Mouse (Mus musculus): Measurements from ENCODE around the gene Cptp.

The Cptp gene

GRCm38 (mm10) chr4:155888181-155888580 lies 18.9 kb upstream of the Cptp start:
- DNase-seq (ENCODE audit: low read depth, low spot score) = no peak

- no peak for DNase-seq (ENCODE audit: low read depth, low spot score)
Observed at GRCm38 (mm10) chr4:155887674-155888073, 18.4 kb upstream of the Cptp start.

- no peak for DNase-seq (ENCODE audit: low read depth, low spot score)
Observed at GRCm38 (mm10) chr4:155886330-155886729, 17.1 kb upstream of the Cptp start.

- no peak for DNase-seq (ENCODE audit: low read depth, low spot score)
Observed at GRCm38 (mm10) chr4:155883587-155883986, 14.3 kb upstream of the Cptp start.

GRCm38 (mm10) chr4:155871404-155871803 lies 2.2 kb upstream of the Cptp start:
- no peak for DNase-seq (ENCODE audit: low read depth, low spot score)

- DNase-seq (ENCODE audit: low read depth, low spot score) = no peak
Observed at GRCm38 (mm10) chr4:155868614-155869298, 484 bp downstream of the Cptp start.

- DNase-seq (ENCODE audit: low read depth, low spot score) = no peak
Observed at GRCm38 (mm10) chr4:155863001-155863400, 6.2 kb downstream of the Cptp start, which contains the start of gene Tas1r3. Gene Tas1r3, minus strand, starts transcription at chr4:155863362.

GRCm38 (mm10) chr4:155861787-155862186 lies 7.5 kb downstream of the Cptp start:
- no peak for DNase-seq (ENCODE audit: low read depth, low spot score)

GRCm38 (mm10) chr4:155859318-155859717 lies 9.9 kb downstream of the Cptp start:
- no peak for DNase-seq (ENCODE audit: low read depth, low spot score)

- DNase-seq (ENCODE audit: low read depth, low spot score) = no peak
Observed at GRCm38 (mm10) chr4:155856881-155857280, 12.4 kb downstream of the Cptp start.

GRCm38 (mm10) chr4:155856071-155856470 lies 13.2 kb downstream of the Cptp start:
- no peak for DNase-seq (ENCODE audit: low read depth, low spot score)

- DNase-seq (ENCODE audit: low read depth, low spot score) = no peak
Observed at GRCm38 (mm10) chr4:155854991-155855390, 14.2 kb downstream of the Cptp start.

GRCm38 (mm10) chr4:155853421-155853820 lies 15.8 kb downstream of the Cptp start:
- DNase-seq (ENCODE audit: low read depth, low spot score) = no peak

GRCm38 (mm10) chr4:155851951-155852411 lies 17.3 kb downstream of the Cptp start:
- DNase-seq (ENCODE audit: low read depth, low spot score) = no peak

- no peak for DNase-seq (ENCODE audit: low read depth, low spot score)
Observed at GRCm38 (mm10) chr4:155851368-155851767, 17.9 kb downstream of the Cptp start.

- no peak for DNase-seq (ENCODE audit: low read depth, low spot score)
Observed at GRCm38 (mm10) chr4:155849792-155850451, 19.3 kb downstream of the Cptp start.

GRCm38 (mm10) chr4:155849391-155849790 lies 19.8 kb downstream of the Cptp start:
- DNase-seq (ENCODE audit: low read depth, low spot score) = no peak

GRCm38 (mm10) chr4:155848434-155849095 lies 20.7 kb downstream of the Cptp start:
- DNase-seq (ENCODE audit: low read depth, low spot score) = no peak

- peak; percentile 54 for DNase-seq (ENCODE audit: low read depth, low spot score)
Observed at GRCm38 (mm10) chr4:155847591-155848352, 21.5 kb downstream of the Cptp start.

GRCm38 (mm10) chr4:155846871-155847578 lies 22.2 kb downstream of the Cptp start, which contains the start of gene Dvl1:
Gene Dvl1, plus strand, starts transcription at chr4:155847402.
- DNase-seq (ENCODE audit: low read depth, low spot score) = peak; percentile 93

- DNase-seq (ENCODE audit: low read depth, low spot score) = no peak
Observed at GRCm38 (mm10) chr4:155843231-155843630, 26.0 kb downstream of the Cptp start.

Measured in CD4-positive helper T cell, adult 2 months (primary cell).